Mouse (Mus musculus) hindbrain, embryonic 16.5 days (tissue): ENCODE results near the gene Ogfod3. TPM values are rescaled to one million over a fixed set of nuclear protein-coding genes. Genes with fewer than 3 reads are reported as not detected.

Source experiments
- ATAC-seq: fragments of 200-750 bp; cut with Nextera tagmentation; 2 replicates; pipeline ENCODE4 v1.8.0; 2017; ENCODE audit warnings: moderate TSS enrichment, moderate library complexity
- H3K27ac ChIP-seq: fragments of 300-500 bp; sonication (generic); 2 replicates; pipeline ENCODE4 v1.5.1; 2014; ENCODE audit warnings: low read depth, mild to moderate bottlenecking, control low read depth, low read length, moderate library complexity
- H3K27me3 ChIP-seq: fragments of 300-500 bp; sonication (generic); replicated peaks from 2 replicates; pipeline ENCODE4 v1.6.1; 2014; ENCODE audit warnings: low read length; ENCODE audit not compliant: control insufficient read depth, insufficient read depth
- H3K36me3 ChIP-seq: fragments of 300-500 bp; sonication (generic); 2 replicates; pipeline ENCODE4 v1.6.1; 2014; ENCODE audit warnings: mild to moderate bottlenecking, low read length, moderate library complexity, mixed read lengths; ENCODE audit not compliant: control insufficient read depth, insufficient read depth
- H3K4me1 ChIP-seq: fragments of 300-500 bp; sonication (generic); 2 replicates; pipeline ENCODE4 v1.6.1; 2014; ENCODE audit warnings: low read depth, low read length; ENCODE audit not compliant: control insufficient read depth, insufficient read depth
- H3K4me2 ChIP-seq: fragments of 300-500 bp; sonication (generic); 2 replicates; pipeline ENCODE4 v1.6.1; 2014; ENCODE audit warnings: mild to moderate bottlenecking, low read length, control low read depth, moderate library complexity
- H3K4me3 ChIP-seq: fragments of 300-500 bp; sonication (generic); 2 replicates; pipeline ENCODE4 v1.5.1; 2014; ENCODE audit warnings: mild to moderate bottlenecking, low read length, control low read depth, moderate library complexity
- H3K9ac ChIP-seq: fragments of 300-500 bp; sonication (generic); 2 replicates; pipeline ENCODE4 v1.6.1; 2014; ENCODE audit warnings: low read depth, mild to moderate bottlenecking, control low read depth, low read length, moderate library complexity
- H3K9me3 ChIP-seq: fragments of 300-500 bp; sonication (generic); 2 replicates; pipeline ENCODE4 v1.6.1; 2014; ENCODE audit warnings: mild to moderate bottlenecking, low read length, moderate library complexity; ENCODE audit not compliant: control insufficient read depth
- WGBS: fragments of 180-500 bp; shearing (Covaris S2); extraction: QIAGEN DNeasy Blood & Tissue Kit; methylation state at CpG from one replicate; pipeline ENCODE4 v1.1.7; 2014; 5-methylcytosine and 5-hydroxymethylcytosine counted together
- polyA plus RNA-seq: library from polyadenylated mRNA; unstranded; fragments of >200 nt; fragmentation: Nextera tagmentation; extraction: Ambion mirVana; gene quantifications from 2 replicates; pipeline ENCODE4 v1.2.1, GENCODE M21; 2015

Gene Ogfod3
- polyA plus RNA-seq, 1 experiment from 2014 or later = 33.3 TPM

DNA sequence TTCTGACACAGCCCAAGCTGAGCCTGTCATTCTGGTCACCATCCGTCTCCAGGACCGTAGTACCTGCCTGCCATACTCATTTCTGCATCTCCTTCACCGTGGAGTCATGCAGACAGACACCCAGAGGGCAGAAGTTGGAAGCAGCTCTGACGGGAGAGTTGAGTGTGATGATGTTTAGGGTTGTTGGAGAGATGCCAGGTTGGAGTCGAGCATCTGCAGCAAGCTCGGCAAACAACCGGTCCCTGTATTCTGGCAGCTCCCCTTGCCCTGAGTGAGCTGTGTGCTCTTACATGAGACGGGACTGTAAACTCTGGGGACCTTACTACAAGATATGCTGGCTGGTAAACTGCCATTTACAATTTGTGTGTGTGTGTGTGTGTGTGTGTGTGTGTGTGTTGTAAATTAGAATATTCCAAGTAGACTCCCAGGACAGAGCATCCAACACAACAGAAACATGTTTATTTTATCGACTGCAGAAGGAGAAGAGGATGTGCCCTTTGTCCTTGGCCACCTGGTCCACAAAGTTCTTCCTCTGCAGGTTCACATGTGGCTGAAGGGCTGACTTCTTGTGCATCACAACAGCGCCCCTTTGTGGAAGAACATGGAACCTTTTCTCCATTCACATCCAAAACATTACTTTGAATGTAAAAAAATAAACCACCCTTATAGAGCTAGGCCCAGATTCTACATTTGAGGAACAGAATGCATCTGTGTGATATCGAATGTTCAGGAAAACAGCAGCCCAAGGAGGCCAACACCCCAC is 2.9 kb downstream of the Ogfod3 start:
- no peaks in the 10 kb centered on the region for H3K36me3 ChIP-seq
- no peaks in the 10 kb centered on the region for H3K27me3 ChIP-seq
- H3K27ac ChIP-seq = no peak overlapping the region
- H3K4me1 ChIP-seq = peaks cover 3% of the 10 kb centered on the region; the same call in 1 of the 2 replicates
- H3K9me3 ChIP-seq = no peaks in the 10 kb centered on the region
- ATAC-seq = no peak
- 50% methylated on average over 11 of the region's 11 CpGs for WGBS
- H3K9ac ChIP-seq = no peak overlapping the region
- H3K4me2 ChIP-seq = no peak overlapping the region
- H3K4me3 ChIP-seq = no peak overlapping the region

DNA sequence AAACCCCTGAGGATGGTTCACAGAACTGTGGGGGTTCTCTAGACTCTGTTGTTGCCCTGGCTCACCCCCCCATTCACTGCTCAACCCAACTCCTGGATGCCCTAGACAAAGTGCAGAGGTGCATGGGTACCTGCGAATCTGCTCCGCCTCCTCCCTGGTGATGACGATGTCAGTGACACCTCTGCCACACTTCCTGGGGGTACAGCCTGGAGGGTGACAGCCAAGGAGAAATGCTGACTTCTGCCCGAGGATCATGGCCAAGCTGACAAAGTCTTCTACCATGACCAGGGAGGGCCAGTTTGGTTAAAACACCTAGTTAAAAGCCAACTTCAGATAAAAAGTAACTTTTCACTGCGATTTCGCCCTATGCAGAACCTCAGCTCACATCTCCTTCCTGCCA is 3.7 kb downstream of the Ogfod3 start:
- Histone ChIP-seq H3K9me3 (no peaks in the 10 kb centered on the region), H3K4me2 (no peak overlapping the region), H3K27me3 (no peaks in the 10 kb centered on the region), H3K4me1 (peaks cover 3% of the 10 kb centered on the region; the same call in 1 of the 2 replicates), H3K4me3 (no peak overlapping the region), H3K36me3 (peaks cover 3% of the 10 kb centered on the region; the same call in 1 of the 2 replicates), H3K9ac (no peak overlapping the region), H3K27ac (no peak overlapping the region)
- 96% methylated on average over 6 of the region's 6 CpGs for WGBS
- no peak for ATAC-seq

DNA sequence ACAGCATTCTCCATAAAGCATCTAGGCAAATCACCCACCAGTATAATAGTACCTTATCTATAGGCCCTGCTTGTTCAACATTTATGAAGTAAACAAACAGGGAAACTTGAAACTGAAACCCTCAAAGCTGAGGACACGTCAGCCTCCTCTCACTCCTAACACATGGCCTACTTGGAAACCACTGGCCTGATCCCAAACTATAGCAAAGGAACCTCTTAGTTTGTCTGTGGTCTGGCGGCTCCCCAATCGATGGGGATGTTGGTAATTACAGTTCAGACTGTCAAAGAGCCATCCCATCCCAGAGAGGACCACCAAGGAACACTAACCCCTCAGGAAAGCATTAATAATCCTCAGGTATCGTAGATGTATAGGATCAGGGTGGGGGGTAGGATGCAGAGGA is 4.7 kb downstream of the Ogfod3 start:
- Histone ChIP-seq H3K9ac (no peak overlapping the region), H3K27ac (no peak overlapping the region), H3K27me3 (no peaks in the 10 kb centered on the region), H3K36me3 (peaks cover 5% of the 10 kb centered on the region; the same call in 1 of the 2 replicates), H3K4me2 (no peak overlapping the region), H3K4me1 (peaks cover 3% of the 10 kb centered on the region; the same call in 1 of the 2 replicates), H3K9me3 (no peaks in the 10 kb centered on the region), H3K4me3 (no peak overlapping the region)
- ATAC-seq = no peak
- 77% methylated on average over 4 of the region's 4 CpGs for WGBS

DNA sequence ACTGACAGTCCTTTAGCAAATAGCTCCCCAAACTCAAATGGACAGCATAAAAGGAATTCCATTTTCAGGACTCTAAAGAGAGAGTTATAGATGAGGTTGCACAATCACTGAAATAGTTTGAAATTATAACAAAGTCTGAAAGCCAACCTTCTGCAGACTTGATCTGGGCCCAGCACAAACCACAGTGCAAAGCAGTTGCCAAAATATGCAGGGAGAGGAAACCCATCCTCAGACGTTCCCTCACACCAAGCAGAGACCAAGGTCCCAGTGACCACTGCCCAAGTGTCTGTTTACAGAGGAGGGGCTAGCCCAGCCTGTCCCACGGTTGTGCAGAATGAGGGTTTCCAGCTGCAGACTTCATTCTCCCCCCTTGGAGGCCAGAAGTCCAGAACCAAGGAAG is 5.9 kb downstream of the Ogfod3 start:
- Histone ChIP-seq H3K9ac (no peak overlapping the region), H3K27ac (no peak overlapping the region), H3K4me1 (peaks cover 1% of the 10 kb centered on the region; the same call in 1 of the 2 replicates), H3K36me3 (peaks cover 6% of the 10 kb centered on the region; the same call in 1 of the 2 replicates), H3K4me3 (no peak overlapping the region), H3K4me2 (no peak overlapping the region), H3K9me3 (no peaks in the 10 kb centered on the region), H3K27me3 (no peaks in the 10 kb centered on the region)
- 49% methylated on average over 2 of the region's 2 CpGs for WGBS
- ATAC-seq = no peak

DNA sequence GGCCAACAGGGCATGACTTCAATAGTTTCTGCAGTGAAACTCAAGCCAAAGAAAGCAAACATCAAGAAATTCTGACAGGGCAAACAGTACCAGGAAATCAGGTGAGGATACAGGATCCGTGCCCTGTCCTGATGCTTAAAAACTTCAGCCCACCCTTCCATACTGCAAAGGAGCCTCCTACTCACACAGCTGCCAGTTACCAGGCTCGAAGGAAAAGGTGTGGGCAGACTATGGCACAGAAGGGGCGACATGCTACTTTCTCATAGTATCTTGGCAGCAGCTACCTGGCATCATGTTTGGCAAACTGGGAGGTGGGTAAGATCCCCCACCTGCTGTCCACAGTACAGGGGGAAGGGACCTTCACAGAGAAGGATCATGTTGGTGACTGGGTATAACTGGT is 11.1 kb downstream of the Ogfod3 start:
- no peak for ATAC-seq
- Histone ChIP-seq H3K9ac (no peak overlapping the region), H3K4me3 (no peak overlapping the region), H3K27ac (no peak overlapping the region), H3K27me3 (no peaks in the 10 kb centered on the region), H3K4me1 (no peaks in the 10 kb centered on the region), H3K4me2 (no peak overlapping the region), H3K36me3 (peaks cover 6% of the 10 kb centered on the region), H3K9me3 (no peaks in the 10 kb centered on the region)
- 79% methylated on average over 3 of the region's 3 CpGs for WGBS

DNA sequence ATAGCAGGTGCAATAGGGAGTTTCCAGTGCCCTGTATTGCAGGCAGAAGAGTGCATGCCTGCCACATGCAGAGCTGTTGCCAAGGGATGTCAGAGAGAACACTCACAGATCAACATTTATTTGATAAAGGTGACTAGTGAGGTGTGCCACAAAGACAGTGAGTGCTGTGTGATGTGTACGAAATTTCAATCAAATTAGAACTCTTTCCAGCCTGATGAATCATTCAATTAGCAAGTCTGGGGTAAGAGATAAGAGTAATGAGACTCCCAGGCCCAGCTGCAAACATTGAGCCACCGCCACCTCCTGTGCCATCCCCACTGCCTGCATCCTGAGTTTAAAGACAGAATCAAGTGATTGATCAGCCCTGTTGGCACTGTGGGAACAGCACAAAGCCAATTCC is 11.8 kb downstream of the Ogfod3 start:
- Histone ChIP-seq H3K27ac (no peak overlapping the region), H3K4me3 (no peak overlapping the region), H3K4me1 (no peaks in the 10 kb centered on the region), H3K9ac (no peak overlapping the region), H3K27me3 (no peaks in the 10 kb centered on the region), H3K9me3 (no peaks in the 10 kb centered on the region), H3K36me3 (peaks cover 6% of the 10 kb centered on the region), H3K4me2 (no peak overlapping the region)
- 75% methylated on average over 2 of the region's 2 CpGs for WGBS
- no peak for ATAC-seq

DNA sequence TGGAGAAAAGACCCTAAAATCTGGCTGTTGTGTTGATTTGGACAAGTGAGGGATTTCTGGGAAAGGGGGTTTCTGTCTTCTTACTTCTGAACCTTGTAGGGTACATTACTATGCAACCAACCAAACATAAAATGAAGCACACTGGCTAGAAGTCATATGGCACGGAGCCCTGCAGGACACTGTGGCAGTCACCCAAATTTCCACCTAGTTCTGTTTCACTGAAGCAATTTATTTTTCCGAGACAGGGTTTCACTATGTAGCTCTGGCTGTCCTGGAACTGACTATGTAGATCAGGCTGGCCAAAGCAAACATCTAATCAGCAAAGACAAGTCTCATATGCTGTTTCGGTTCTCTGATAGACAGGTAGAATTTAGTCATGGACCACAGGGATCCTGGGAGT is 14.8 kb downstream of the Ogfod3 start:
- peaks cover under 1% of the 10 kb centered on the region; the same call in 1 of the 2 replicates for H3K36me3 ChIP-seq
- no peak overlapping the region for H3K9ac ChIP-seq
- WGBS = 75% methylated on average over 3 of the region's 3 CpGs
- no peaks in the 10 kb centered on the region for H3K4me1 ChIP-seq
- no peak overlapping the region for H3K27ac ChIP-seq
- no peak overlapping the region for H3K4me3 ChIP-seq
- no peaks in the 10 kb centered on the region for H3K9me3 ChIP-seq
- H3K27me3 ChIP-seq = no peaks in the 10 kb centered on the region
- ATAC-seq = no peak
- no peak overlapping the region for H3K4me2 ChIP-seq

DNA sequence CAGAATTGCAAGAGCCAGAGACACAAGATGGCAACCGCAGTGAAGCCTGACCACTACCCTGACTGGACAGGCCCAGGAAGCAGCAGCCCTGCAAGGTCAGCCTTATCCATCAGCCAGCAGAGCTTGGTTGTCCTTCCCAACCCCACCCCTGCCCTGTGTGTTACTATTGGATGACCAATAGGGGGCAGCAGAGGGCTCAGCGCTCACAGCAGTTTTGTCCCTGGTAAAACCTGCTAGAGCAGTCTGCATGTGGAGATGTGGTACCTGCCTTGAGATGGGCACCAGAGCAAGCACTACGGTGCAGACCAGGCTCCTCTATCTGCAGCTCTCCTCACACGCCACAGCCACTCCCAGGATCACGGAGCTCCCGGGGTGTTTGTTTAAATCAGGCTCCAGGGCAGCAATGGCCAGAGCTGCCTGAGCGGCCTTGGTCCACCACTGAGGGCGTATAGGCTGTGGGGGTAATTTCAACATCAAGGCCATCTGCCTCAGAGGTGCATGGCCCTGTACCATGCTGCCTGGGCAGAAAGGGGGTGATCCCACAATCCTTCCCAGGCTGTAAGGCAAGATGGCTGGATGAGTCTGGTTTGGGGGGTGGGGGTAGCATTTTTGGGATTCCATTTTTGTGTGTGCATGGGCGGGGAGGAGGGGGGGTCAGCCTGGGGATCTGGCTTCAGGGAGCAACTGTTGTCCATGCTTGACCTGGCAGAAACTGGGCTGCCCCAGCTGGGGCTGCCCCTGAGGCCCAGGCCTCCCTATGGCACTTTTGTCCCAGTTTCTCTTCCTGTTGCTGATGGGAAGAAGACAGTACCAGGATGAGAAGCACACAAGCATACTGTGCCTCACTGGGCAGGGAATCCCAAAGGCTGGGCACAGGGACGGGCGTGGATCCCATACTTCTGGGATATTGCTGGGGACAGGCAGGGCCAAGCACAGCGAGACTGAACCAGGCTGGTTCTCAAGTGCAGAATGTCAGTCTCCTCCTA is 27.9 kb downstream of the Ogfod3 start:
- Histone ChIP-seq H3K4me3 (no peak overlapping the region), H3K27ac (no peak overlapping the region), H3K27me3 (no peaks in the 10 kb centered on the region), H3K36me3 (peaks cover 2% of the 10 kb centered on the region; the same call in 1 of the 2 replicates), H3K9me3 (no peaks in the 10 kb centered on the region), H3K4me1 (peaks cover 6% of the 10 kb centered on the region; the same call in 1 of the 2 replicates), H3K9ac (no peak overlapping the region), H3K4me2 (no peak overlapping the region)
- no peak; the same call in 1 of the 2 replicates for ATAC-seq
- 58% methylated on average over 12 of the region's 12 CpGs for WGBS

DNA sequence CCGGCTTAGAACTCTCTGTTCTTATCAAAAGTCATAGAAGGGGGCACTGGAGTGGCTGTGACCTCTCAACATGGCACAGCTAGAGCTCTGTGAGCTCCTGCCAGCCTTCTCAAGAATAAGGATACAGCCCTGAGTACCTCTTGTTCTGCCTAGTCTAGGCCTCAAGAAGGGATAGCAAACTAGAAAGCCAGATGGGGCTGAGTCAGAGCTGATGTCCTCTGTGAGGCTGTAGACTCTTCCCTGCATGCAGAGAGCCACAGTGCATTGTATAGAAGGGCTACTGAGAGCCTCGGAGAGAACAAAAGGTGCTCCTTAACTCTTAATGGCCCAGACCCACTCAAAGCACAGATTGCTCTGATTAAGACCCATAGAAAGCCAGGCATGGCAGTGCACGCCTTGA is 30.3 kb downstream of the Ogfod3 start:
- H3K4me1 ChIP-seq = peaks cover 6% of the 10 kb centered on the region; the same call in 1 of the 2 replicates
- no peak overlapping the region for H3K27ac ChIP-seq
- 43% methylated on average over 3 of the region's 3 CpGs for WGBS
- no peak overlapping the region for H3K4me3 ChIP-seq
- no peaks in the 10 kb centered on the region for H3K27me3 ChIP-seq
- H3K9me3 ChIP-seq = no peaks in the 10 kb centered on the region
- H3K9ac ChIP-seq = no peak overlapping the region
- ATAC-seq = no peak
- 0 out of 2 replicates have a peak, but pooled peaks cover 2% of the 10 kb centered on the region for H3K36me3 ChIP-seq
- H3K4me2 ChIP-seq = no peak overlapping the region
